Mouse (Mus musculus) CH12F3 (cell line): ENCODE measurements around the gene Slx1b.

Source experiments
- in situ Hi-C: fragments of 300-500 bp; cut with MboI; formaldehyde crosslinking; loops from 2 replicates; pipeline ENCODE4 v1.14.3; 2020; ENCODE audit warnings: low sequenced_read_pairs

Gene Slx1b

GRCm38 (mm10) chr7:126688156-126688555, 7.4 kb downstream of the Slx1b start:
- in situ Hi-C loops: loop anchor here (5.0 kb wide), 1 partner anchor 41 kb away; the partner anchor contains the start of gene Sgf29

GRCm38 (mm10) chr7:126681221-126681620, 14.4 kb downstream of the Slx1b start:
- in situ Hi-C loops: no loop called here

GRCm38 (mm10) chr7:126679683-126680082, 15.9 kb downstream of the Slx1b start:
- in situ Hi-C loops: no loop called here

GRCm38 (mm10) chr7:126678545-126679341, 16.8 kb downstream of the Slx1b start:
- in situ Hi-C loops: no loop called here

- in situ Hi-C loops: no loop called here
Observed at GRCm38 (mm10) chr7:126676631-126677220, 18.9 kb downstream of the Slx1b start.

- in situ Hi-C loops: no loop called here
Observed at GRCm38 (mm10) chr7:126676207-126676606, 19.4 kb downstream of the Slx1b start, which contains the start of gene Sult1a1. TSS of gene Sult1a1 (minus strand) at chr7:126676432.

- in situ Hi-C loops: no loop called here
Observed at GRCm38 (mm10) chr7:126675104-126675503, 20.5 kb downstream of the Slx1b start.

- in situ Hi-C loops: no loop called here
Observed at GRCm38 (mm10) chr7:126672111-126672510, 23.5 kb downstream of the Slx1b start.

- in situ Hi-C loops: no loop called here
Observed at GRCm38 (mm10) chr7:126670152-126670551, 25.4 kb downstream of the Slx1b start.

- in situ Hi-C loops: no loop called here
Observed at GRCm38 (mm10) chr7:126668452-126668851, 27.1 kb downstream of the Slx1b start.

GRCm38 (mm10) chr7:126667495-126668090, 28.0 kb downstream of the Slx1b start:
- in situ Hi-C loops: no loop called here

GRCm38 (mm10) chr7:126665269-126665668, 30.3 kb downstream of the Slx1b start:
- in situ Hi-C loops: no loop called here

- in situ Hi-C loops: no loop called here
Observed at GRCm38 (mm10) chr7:126663646-126664045, 31.9 kb downstream of the Slx1b start.

GRCm38 (mm10) chr7:126659771-126660170, 35.8 kb downstream of the Slx1b start:
- in situ Hi-C loops: no loop called here

GRCm38 (mm10) chr7:126657522-126657921, 38.1 kb downstream of the Slx1b start:
- in situ Hi-C loops: no loop called here

- in situ Hi-C loops: no loop called here
Observed at GRCm38 (mm10) chr7:126655695-126656094, 39.9 kb downstream of the Slx1b start.

GRCm38 (mm10) chr7:126653991-126654390, 41.6 kb downstream of the Slx1b start:
- in situ Hi-C loops: no loop called here

- in situ Hi-C loops: no loop called here
Observed at GRCm38 (mm10) chr7:126650852-126651251, 44.7 kb downstream of the Slx1b start.

GRCm38 (mm10) chr7:126649231-126650051, 46.1 kb downstream of the Slx1b start, which contains the start of gene Sgf29:
TSS of gene Sgf29 (plus strand) at chr7:126649309.
- in situ Hi-C loops: loop anchor here (5.0 kb wide), 1 partner anchor 38 kb away; no protein-coding TSS in a partner anchor

GRCm38 (mm10) chr7:126648486-126648885, 47.1 kb downstream of the Slx1b start:
- in situ Hi-C loops: loop anchor here (5.0 kb wide), 1 partner anchor 39 kb away; no protein-coding TSS in a partner anchor

GRCm38 (mm10) chr7:126645708-126646107, 49.9 kb downstream of the Slx1b start:
- in situ Hi-C loops: loop anchor here (5.0 kb wide), 1 partner anchor 42 kb away; no protein-coding TSS in a partner anchor
